Mouse (Mus musculus): ENCODE measurements around the gene Acap2. TPM values are rescaled to one million over a fixed set of nuclear protein-coding genes. Genes with fewer than 3 reads are reported as not detected.

The Acap2 gene
- polyA plus RNA-seq, 1 experiment: 62.9 TPM

DNA sequence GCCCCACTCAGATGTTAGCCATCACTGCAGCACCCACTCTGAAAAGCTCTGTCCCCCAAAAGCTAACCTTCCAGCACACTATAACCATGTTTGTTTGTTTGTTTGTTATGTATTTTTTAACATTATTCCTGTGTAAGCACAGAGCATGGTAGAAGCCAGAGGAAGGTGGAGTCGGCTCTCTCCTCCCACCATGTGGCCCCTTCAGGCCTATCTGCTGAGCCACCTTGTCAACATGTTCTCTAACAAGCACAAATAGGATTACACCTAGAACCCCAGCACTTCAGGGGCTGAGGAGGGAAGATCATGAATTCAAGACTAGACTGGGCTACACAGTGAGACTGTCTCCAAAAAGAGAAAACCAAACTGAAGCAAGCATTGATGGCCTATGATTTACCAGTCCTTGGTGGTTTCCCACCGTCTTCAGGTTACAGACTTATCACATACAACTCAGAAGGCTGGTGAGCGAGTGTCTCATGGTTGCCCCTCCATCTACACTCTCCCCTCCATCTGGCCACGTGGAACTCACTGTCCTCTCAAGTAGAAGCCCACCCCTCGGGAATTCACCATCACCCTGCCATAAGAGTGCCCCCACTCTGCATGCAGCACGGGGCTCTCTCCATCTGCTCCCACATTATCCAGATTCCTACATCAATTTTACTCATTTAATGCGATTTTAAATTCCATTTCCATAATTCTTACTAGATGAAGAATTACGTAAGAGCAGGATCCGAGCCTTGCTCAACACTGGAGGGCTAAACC, 26.0 kb downstream of the Acap2 start:
- Histone ChIP-seq H3K4me1 (ENCODE audit: control insufficient read depth, insufficient read depth, low read length) (peaks cover 32% of the 10 kb centered on the region), H3K4me3 (ENCODE audit: insufficient read depth, low read length) (no peak overlapping the region), H3K27ac (ENCODE audit: insufficient read depth, low read depth, low read length) (no peak overlapping the region)
- TF ChIP-seq POLR2A (IDR thresholded peaks at IDR 0.05; ENCODE audit: borderline replicate concordance, low read depth, low read length): no peak
- no peak for TF ChIP-seq CTCF (IDR thresholded peaks at IDR 0.05; ENCODE audit: low read depth, low read length)

GRCm38 (mm10) chr16:31172229-31172628, 28.8 kb downstream of the Acap2 start:
- Histone ChIP-seq H3K4me1 (ENCODE audit: control insufficient read depth, insufficient read depth, low read length) (peaks cover 31% of the 10 kb centered on the region), H3K4me3 (ENCODE audit: insufficient read depth, low read length) (no peak overlapping the region), H3K27ac (ENCODE audit: insufficient read depth, low read depth, low read length) (no peak overlapping the region)
- no peak for TF ChIP-seq POLR2A (IDR thresholded peaks at IDR 0.05; ENCODE audit: borderline replicate concordance, low read depth, low read length)

- Histone ChIP-seq H3K4me1 (ENCODE audit: control insufficient read depth, insufficient read depth, low read length) (peaks cover 28% of the 10 kb centered on the region), H3K27ac (ENCODE audit: insufficient read depth, low read depth, low read length) (no peak overlapping the region), H3K4me3 (ENCODE audit: insufficient read depth, low read length) (no peak overlapping the region)
- TF ChIP-seq POLR2A (IDR thresholded peaks at IDR 0.05; ENCODE audit: borderline replicate concordance, low read depth, low read length): no peak
- no peak for TF ChIP-seq CTCF (IDR thresholded peaks at IDR 0.05; ENCODE audit: low read depth, low read length)
These were observed 29.6 kb downstream of the Acap2 start for GRCm38 (mm10) chr16:31171418-31171817.

DNA sequence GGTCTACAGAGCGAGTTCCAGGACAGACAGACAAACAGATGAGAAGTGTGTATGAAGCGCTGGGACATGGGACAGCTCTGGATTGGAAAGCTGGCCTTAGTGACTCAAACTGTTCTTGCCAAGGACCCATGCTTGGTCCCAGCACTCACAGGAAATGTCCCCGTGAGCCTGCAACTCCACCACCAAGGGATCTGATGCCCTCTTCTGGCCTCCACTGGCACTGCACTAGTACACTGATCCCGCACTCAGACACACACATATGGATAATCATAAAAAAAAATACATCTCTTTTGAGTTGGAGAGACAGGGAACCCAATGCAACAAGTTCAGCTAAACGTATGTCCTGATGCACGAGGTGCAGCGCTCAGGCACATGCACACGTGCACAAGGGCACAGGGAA, 30.7 kb downstream of the Acap2 start:
- Histone ChIP-seq H3K27ac (ENCODE audit: insufficient read depth, low read depth, low read length) (no peak overlapping the region), H3K4me3 (ENCODE audit: insufficient read depth, low read length) (no peak overlapping the region), H3K4me1 (ENCODE audit: control insufficient read depth, insufficient read depth, low read length) (peaks cover 27% of the 10 kb centered on the region)
- TF ChIP-seq CTCF (IDR thresholded peaks at IDR 0.05; ENCODE audit: low read depth, low read length) (peak; percentile 51), POLR2A (IDR thresholded peaks at IDR 0.05; ENCODE audit: borderline replicate concordance, low read depth, low read length) (no peak)

DNA sequence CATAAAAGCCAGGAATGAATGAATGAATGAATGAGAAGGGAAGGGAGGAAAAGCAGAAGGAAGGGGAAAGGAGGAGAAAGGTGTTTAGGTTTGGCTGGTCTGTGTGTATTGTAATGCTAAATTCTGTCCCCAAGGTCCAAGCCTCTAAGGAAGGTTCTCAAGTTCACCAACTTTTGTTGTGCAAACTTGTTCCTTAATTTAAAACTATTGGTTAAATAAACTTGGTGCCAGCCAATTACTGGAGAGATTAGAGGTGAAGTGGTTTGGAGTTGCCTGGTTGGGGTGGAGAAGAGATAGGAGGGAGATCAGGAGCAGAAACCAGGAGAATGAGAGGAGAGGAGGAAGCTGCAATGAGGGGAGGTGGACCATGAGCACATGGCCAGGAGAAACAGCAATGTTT, 31.4 kb downstream of the Acap2 start:
- H3K4me1 ChIP-seq (ENCODE audit: control insufficient read depth, insufficient read depth, low read length): peaks cover 31% of the 10 kb centered on the region

DNA sequence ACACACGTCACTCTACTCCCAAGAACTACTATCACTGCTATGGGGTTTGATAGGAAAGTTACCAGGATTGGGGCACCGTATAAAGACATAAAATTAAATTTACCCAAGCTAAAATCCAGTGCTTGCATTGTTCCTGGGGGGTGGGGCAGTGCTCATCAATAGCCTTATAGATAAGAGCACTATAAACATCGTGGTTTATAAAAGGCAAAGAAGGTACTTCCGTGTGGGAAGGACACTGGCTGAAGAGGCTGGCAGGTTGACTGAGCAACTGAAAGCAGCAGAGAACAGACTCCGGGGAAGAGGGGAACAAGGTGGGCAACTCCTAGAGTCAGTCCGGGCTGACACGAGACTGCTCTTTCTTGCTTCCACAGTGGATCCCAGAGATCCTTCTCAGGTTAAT, 33.1 kb downstream of the Acap2 start:
- Histone ChIP-seq H3K4me3 (ENCODE audit: insufficient read depth, low read length) (no peak overlapping the region), H3K4me1 (ENCODE audit: control insufficient read depth, insufficient read depth, low read length) (peaks cover 35% of the 10 kb centered on the region), H3K27ac (ENCODE audit: insufficient read depth, low read depth, low read length) (no peak overlapping the region)
- TF ChIP-seq CTCF (IDR thresholded peaks at IDR 0.05; ENCODE audit: low read depth, low read length): no peak
- no peak for TF ChIP-seq POLR2A (IDR thresholded peaks at IDR 0.05; ENCODE audit: borderline replicate concordance, low read depth, low read length)

More for the DNA sequence above, 31.4 kb downstream of the Acap2 start:
- TF ChIP-seq POLR2A (IDR thresholded peaks at IDR 0.05; ENCODE audit: borderline replicate concordance, low read depth, low read length): no peak
- TF ChIP-seq CTCF (IDR thresholded peaks at IDR 0.05; ENCODE audit: low read depth, low read length): no peak
- no peak overlapping the region for H3K4me3 ChIP-seq (ENCODE audit: insufficient read depth, low read length)
- no peak overlapping the region for H3K27ac ChIP-seq (ENCODE audit: insufficient read depth, low read depth, low read length)

- Histone ChIP-seq H3K27ac (ENCODE audit: insufficient read depth, low read depth, low read length) (no peak overlapping the region), H3K4me1 (ENCODE audit: control insufficient read depth, insufficient read depth, low read length) (peaks cover 35% of the 10 kb centered on the region), H3K4me3 (ENCODE audit: insufficient read depth, low read length) (no peak overlapping the region)
- no peak for TF ChIP-seq CTCF (IDR thresholded peaks at IDR 0.05; ENCODE audit: low read depth, low read length)
- TF ChIP-seq POLR2A (IDR thresholded peaks at IDR 0.05; ENCODE audit: borderline replicate concordance, low read depth, low read length): no peak
These were observed 33.8 kb downstream of the Acap2 start for GRCm38 (mm10) chr16:31167017-31167887.

GRCm38 (mm10) chr16:31165907-31166306, 35.1 kb downstream of the Acap2 start:
- no peak for TF ChIP-seq POLR2A (IDR thresholded peaks at IDR 0.05; ENCODE audit: borderline replicate concordance, low read depth, low read length)
- no peak for TF ChIP-seq CTCF (IDR thresholded peaks at IDR 0.05; ENCODE audit: low read depth, low read length)
- Histone ChIP-seq H3K4me3 (ENCODE audit: insufficient read depth, low read length) (no peak overlapping the region), H3K27ac (ENCODE audit: insufficient read depth, low read depth, low read length) (no peak overlapping the region), H3K4me1 (ENCODE audit: control insufficient read depth, insufficient read depth, low read length) (peaks cover 35% of the 10 kb centered on the region)

DNA sequence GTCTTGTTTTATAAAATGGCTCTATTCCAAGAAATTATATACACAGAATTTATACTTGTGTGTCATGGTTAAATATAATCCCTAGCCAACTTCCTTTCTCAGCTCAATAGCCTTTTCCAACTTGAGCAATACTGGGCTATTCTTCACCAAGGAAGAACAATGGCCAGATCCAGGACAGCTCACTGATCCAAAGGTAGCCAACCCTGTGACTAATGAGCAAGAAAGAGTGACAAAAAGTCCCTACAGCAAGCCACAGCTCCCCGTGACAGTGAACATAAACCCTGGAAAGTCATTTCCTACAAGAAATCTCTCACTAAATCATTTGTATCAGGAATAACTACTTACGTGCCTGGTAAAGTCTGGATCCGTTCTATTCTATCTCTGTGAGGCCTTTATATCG, 35.6 kb downstream of the Acap2 start:
- Histone ChIP-seq H3K27ac (ENCODE audit: insufficient read depth, low read depth, low read length) (no peak overlapping the region), H3K4me3 (ENCODE audit: insufficient read depth, low read length) (no peak overlapping the region), H3K4me1 (ENCODE audit: control insufficient read depth, insufficient read depth, low read length) (peaks cover 35% of the 10 kb centered on the region)
- TF ChIP-seq CTCF (IDR thresholded peaks at IDR 0.05; ENCODE audit: low read depth, low read length) (no peak), POLR2A (IDR thresholded peaks at IDR 0.05; ENCODE audit: borderline replicate concordance, low read depth, low read length) (no peak)

DNA sequence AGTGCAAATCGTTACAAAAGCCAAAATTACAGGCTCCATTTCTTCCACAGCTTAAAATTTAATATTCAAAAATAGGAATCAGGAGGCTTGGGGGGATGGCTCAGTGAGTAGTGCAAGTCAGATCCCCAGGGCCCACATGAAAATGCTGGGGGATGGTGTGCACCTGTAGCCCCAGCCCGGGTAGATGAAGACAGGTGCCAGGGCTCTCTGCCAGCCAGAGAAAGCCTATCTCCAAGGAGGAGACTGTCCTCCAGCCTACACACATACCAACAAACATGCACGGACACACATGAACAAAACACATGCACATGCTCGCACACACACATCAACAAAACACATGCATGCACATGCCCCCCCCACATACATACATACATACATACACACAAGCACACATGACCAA, 36.9 kb downstream of the Acap2 start:
- peaks cover 23% of the 10 kb centered on the region for H3K4me1 ChIP-seq (ENCODE audit: control insufficient read depth, insufficient read depth, low read length)
- TF ChIP-seq POLR2A (IDR thresholded peaks at IDR 0.05; ENCODE audit: borderline replicate concordance, low read depth, low read length): no peak
- H3K4me3 ChIP-seq (ENCODE audit: insufficient read depth, low read length): no peak overlapping the region
- H3K27ac ChIP-seq (ENCODE audit: insufficient read depth, low read depth, low read length): no peak overlapping the region

Measured in bone marrow macrophage, adult 2 months (primary cell).